Mouse (Mus musculus) brain, adult 2 months (tissue): ENCODE data around the gene Rnf11.

Experiments used
- DNase-seq: peaks from one replicate; pipeline ENCODE4 v3.0.0; 2011; ENCODE audit warnings: low read depth, low spot score

Rnf11 gene

GRCm38 (mm10) chr4:109484621-109485020, at the start of gene Rnf11:
TSS of gene Rnf11 (minus strand) at chr4:109484728.
- DNase-seq: no peak

GRCm38 (mm10) chr4:109531111-109531510, 46.6 kb upstream of the Rnf11 start, which contains the start of gene 4930522H14Rik:
TSS of gene 4930522H14Rik (minus strand) at chr4:109531297.
- no peak for DNase-seq

GRCm38 (mm10) chr4:109530245-109530816, 45.8 kb upstream of the Rnf11 start:
- no peak for DNase-seq

- DNase-seq: peak; percentile 77
Measured at GRCm38 (mm10) chr4:109504885-109505284, 20.4 kb upstream of the Rnf11 start.

- DNase-seq: no peak
Measured at GRCm38 (mm10) chr4:109498476-109498875, 13.9 kb upstream of the Rnf11 start.

GRCm38 (mm10) chr4:109493581-109493980, 9.1 kb upstream of the Rnf11 start:
- no peak for DNase-seq

GRCm38 (mm10) chr4:109488812-109489211, 4.3 kb upstream of the Rnf11 start:
- DNase-seq: no peak

GRCm38 (mm10) chr4:109482701-109483100, 1.8 kb downstream of the Rnf11 start:
- DNase-seq: no peak

GRCm38 (mm10) chr4:109481424-109481823, 3.1 kb downstream of the Rnf11 start:
- no peak for DNase-seq

- no peak for DNase-seq
Measured at GRCm38 (mm10) chr4:109477454-109477853, 7.1 kb downstream of the Rnf11 start.

GRCm38 (mm10) chr4:109476554-109477014, 7.9 kb downstream of the Rnf11 start:
- peak; percentile 93 for DNase-seq

- DNase-seq: peak; percentile 39
Measured at GRCm38 (mm10) chr4:109475577-109476553, 8.7 kb downstream of the Rnf11 start.

- no peak for DNase-seq
Measured at GRCm38 (mm10) chr4:109475078-109475477, 9.4 kb downstream of the Rnf11 start.

- DNase-seq: no peak
Measured at GRCm38 (mm10) chr4:109472566-109472965, 12.0 kb downstream of the Rnf11 start.

- DNase-seq: peak; percentile 18
Measured at GRCm38 (mm10) chr4:109471606-109472005, 12.9 kb downstream of the Rnf11 start.

- no peak for DNase-seq
Measured at GRCm38 (mm10) chr4:109467687-109468086, 16.8 kb downstream of the Rnf11 start.

GRCm38 (mm10) chr4:109463892-109464291, 20.6 kb downstream of the Rnf11 start:
- no peak for DNase-seq

GRCm38 (mm10) chr4:109460421-109461179, 23.9 kb downstream of the Rnf11 start:
- no peak for DNase-seq

- DNase-seq: no peak
Measured at GRCm38 (mm10) chr4:109456821-109457220, 27.7 kb downstream of the Rnf11 start.

- no peak for DNase-seq
Measured at GRCm38 (mm10) chr4:109448531-109448930, 36.0 kb downstream of the Rnf11 start.

- no peak for DNase-seq
Measured at GRCm38 (mm10) chr4:109445956-109446355, 38.6 kb downstream of the Rnf11 start.

- peak; percentile 43 for DNase-seq
Measured at GRCm38 (mm10) chr4:109445397-109445796, 39.1 kb downstream of the Rnf11 start.
